ENCODE assay signal across 9 mouse cellular contexts in genomic region chr5:65242740-65243139, GRCm38 (mm10). TPM values are rescaled to one million over a fixed set of nuclear protein-coding genes. Genes with fewer than 3 reads are reported as not detected.
DNase-seq lines count a peak whose midpoint lies in the region; ATAC-seq and TF ChIP-seq lines count a peak whose summit lies in the region.
"Had no signal": no experiment of that assay in that cellular context is flagged by ENCODE, and none has a peak within 500 bp of the region (broad histone marks: within the 10 kb centered on the region; RNA-seq: fewer than 3 reads in every experiment).

No protein-coding gene starts in this region.

- H3K36me3 ChIP-seq in lung, postnatal 0 days (ENCODE audit: insufficient read depth, low read length), result no peaks in the 10 kb centered on the region
- 0 out of 2 replicates have a peak, but pooled peaks cover 3% of the 10 kb centered on the region for H3K36me3 ChIP-seq in forebrain, embryonic 16.5 days (ENCODE audit: control insufficient read depth, insufficient read depth)
- H3K36me3 ChIP-seq in neural tube, embryonic 12.5 days, result peaks cover 8% of the 10 kb centered on the region

- 34% methylated on average over 5 of the region's 5 CpGs for WGBS in lung, postnatal 0 days
- 35% methylated on average over 5 of the region's 5 CpGs for WGBS in lung, adult 2 months
- 44% methylated on average over 5 of the region's 5 CpGs for WGBS in forebrain, embryonic 16.5 days
- 59% methylated on average over 5 of the region's 5 CpGs for WGBS in neural tube, embryonic 12.5 days

- H3K27ac ChIP-seq in gastrocnemius, adult 2 months, result no peak overlapping the region
- no peak overlapping the region for H3K27ac ChIP-seq in lung, postnatal 0 days (ENCODE audit: low read length)
- H3K27ac ChIP-seq in forebrain, embryonic 16.5 days (ENCODE audit: low read length), result no peak overlapping the region
- H3K27ac ChIP-seq in neural tube, embryonic 12.5 days, result no peak overlapping the region
- H3K27ac ChIP-seq: limb, embryonic 12.5 days had no signal

- TF ChIP-seq POLR2A in lung, adult 2 months (IDR thresholded peaks at IDR 0.05; ENCODE audit: borderline replicate concordance, extremely low read depth, low read depth, low read length), result no peak
- no peak for TF ChIP-seq POLR2A in brain, embryonic 14.5 days (IDR thresholded peaks at IDR 0.05; ENCODE audit: borderline replicate concordance, extremely low read depth, insufficient read depth, insufficient read length, poor library complexity, severe bottlenecking)

- H3K4me3 ChIP-seq in gastrocnemius, adult 2 months, result no peak overlapping the region
- no peak overlapping the region for H3K4me3 ChIP-seq in lung, postnatal 0 days (ENCODE audit: low read depth, low read length)
- H3K4me3 ChIP-seq in lung, adult 2 months (replicated peaks; ENCODE audit: extremely low read depth, low read depth, low read length), result no peak overlapping the region
- no peak overlapping the region for H3K4me3 ChIP-seq in forebrain, embryonic 16.5 days (replicated peaks; ENCODE audit: low read length)
- no peak overlapping the region for H3K4me3 ChIP-seq in neural tube, embryonic 12.5 days
- H3K4me3 ChIP-seq: limb, embryonic 12.5 days had no signal

- H3K27me3 ChIP-seq in lung, postnatal 0 days (replicated peaks; ENCODE audit: insufficient read depth, low read length), result no peaks in the 10 kb centered on the region
- H3K27me3 ChIP-seq in forebrain, embryonic 16.5 days (replicated peaks; ENCODE audit: control insufficient read depth, insufficient read depth, low read length), result no peaks in the 10 kb centered on the region
- no peaks in the 10 kb centered on the region for H3K27me3 ChIP-seq in neural tube, embryonic 12.5 days (replicated peaks)
- H3K27me3 ChIP-seq: limb, embryonic 12.5 days had no signal

- DNase-seq in gastrocnemius, adult 2 months, result no peak
- no peak for DNase-seq in gastrocnemius, postnatal 36 days
- DNase-seq in lung, postnatal 0 days (ENCODE audit: low spot score), result peak; percentile 72
- no peak for DNase-seq in lung, adult 2 months
- peak; percentile 72 for DNase-seq in brain, embryonic 14.5 days (ENCODE audit: low read depth)

- H3K4me1 ChIP-seq in lung, postnatal 0 days (ENCODE audit: insufficient read depth, low read depth, low read length), result no peaks in the 10 kb centered on the region
- H3K4me1 ChIP-seq in lung, adult 2 months (ENCODE audit: control insufficient read depth, insufficient read depth, low read length), result no peaks in the 10 kb centered on the region; the same call in 1 of the 2 replicates
- H3K4me1 ChIP-seq in forebrain, embryonic 16.5 days (replicated peaks; ENCODE audit: control insufficient read depth, insufficient read depth, low read length), result no peaks in the 10 kb centered on the region
- H3K4me1 ChIP-seq in neural tube, embryonic 12.5 days, result no peaks in the 10 kb centered on the region
- H3K4me1 ChIP-seq: limb, embryonic 12.5 days had no signal

- intact Hi-C loops in gastrocnemius, adult 2 months (cut with DNase I), result loop anchor here (2.0 to 10.0 kb wide), 3 partner anchors 225 to 358 kb away; no protein-coding TSS in a partner anchor
- intact Hi-C loops in gastrocnemius, postnatal 36 days (cut with DNase I), result loop anchor here (2.0 to 10.0 kb wide), 2 partner anchors 240 to 358 kb away; no protein-coding TSS in a partner anchor

- TF ChIP-seq CTCF in gastrocnemius, adult 2 months (IDR thresholded peaks at IDR 0.05), result peak; percentile 58
- TF ChIP-seq CTCF in lung, postnatal 0 days (IDR thresholded peaks at IDR 0.05), result peak; percentile 60
- no peak for TF ChIP-seq CTCF in lung, adult 2 months (IDR thresholded peaks at IDR 0.05; ENCODE audit: insufficient read depth, low read length)
- peak; percentile 40; the same call in 1 of the 2 replicates for TF ChIP-seq CTCF in brain, embryonic 14.5 days (IDR thresholded peaks at IDR 0.05; ENCODE audit: borderline replicate concordance, extremely low read depth, insufficient read depth, insufficient read length)

- no peak overlapping the region for H3K4me2 ChIP-seq in lung, postnatal 0 days (replicated peaks; ENCODE audit: low read depth, low read length)
- H3K4me2 ChIP-seq in forebrain, embryonic 16.5 days (ENCODE audit: low read length), result no peak overlapping the region
- H3K4me2 ChIP-seq in neural tube, embryonic 12.5 days (replicated peaks), result no peak overlapping the region
- H3K4me2 ChIP-seq: limb, embryonic 12.5 days had no signal

- no peak overlapping the region for H3K9ac ChIP-seq in lung, postnatal 0 days (replicated peaks; ENCODE audit: low read depth)
- no peak overlapping the region for H3K9ac ChIP-seq in forebrain, embryonic 16.5 days (replicated peaks; ENCODE audit: low read depth, low read length)
- no peak overlapping the region for H3K9ac ChIP-seq in neural tube, embryonic 12.5 days
- H3K9ac ChIP-seq: limb, embryonic 12.5 days had no signal

- H3K9me3 ChIP-seq in lung, postnatal 0 days (ENCODE audit: low read length), result no peaks in the 10 kb centered on the region
- no peaks in the 10 kb centered on the region for H3K9me3 ChIP-seq in forebrain, embryonic 16.5 days (ENCODE audit: control insufficient read depth, low read length)
- H3K9me3 ChIP-seq in neural tube, embryonic 12.5 days, result no peaks in the 10 kb centered on the region
- H3K9me3 ChIP-seq: limb, embryonic 12.5 days had no signal

- TF ChIP-seq EP300 in lung, postnatal 0 days (IDR thresholded peaks at IDR 0.05), result no peak

- no peak for ATAC-seq in lung, postnatal 0 days
- peak; percentile 62 for ATAC-seq in forebrain, embryonic 16.5 days
- ATAC-seq in neural tube, embryonic 12.5 days (ENCODE audit: low FRiP score, low read depth), result 0 out of 2 replicates have a peak, but pooled peaks have one; percentile 13
- ATAC-seq in activated CD4-positive, CD25-positive, alpha-beta regulatory T cell, adult 4 months, result no peak

RNA-seq across cellular contexts. Expression of gene Wdr19, which starts 43.2 kb away (rescaled TPM):
- total RNA-seq in gastrocnemius, adult 2 months (2021), result 1 to 10 TPM in 1 of 2 experiments, under 1 TPM in 1; 0.95 to 1.7 TPM
- 1 to 10 TPM; 1.1 to 1.9 TPM for total RNA-seq in gastrocnemius, postnatal 36 days (2021)
- 8.6 and 9.3 TPM in 2 replicates for polyA plus RNA-seq in lung, postnatal 0 days (2015; fragmentation: Nextera tagmentation; extraction: Ambion mirVana)
- polyA plus RNA-seq in lung, adult 2 months (2012; rRNA removed), result 5.0 and 6.4 TPM in 2 replicates
- polyA plus RNA-seq in brain, embryonic 14.5 days (2012; rRNA removed), result 14.7 and 16.7 TPM in 2 replicates
- polyA plus RNA-seq in forebrain, embryonic 16.5 days (2015; fragmentation: Nextera tagmentation; extraction: Ambion mirVana), result 13.6 and 14.9 TPM in 2 replicates
- polyA plus RNA-seq in neural tube, embryonic 12.5 days (2016; fragmentation: Nextera tagmentation; extraction: Ambion mirVana), result 13.3 and 15.4 TPM in 2 replicates
- polyA plus RNA-seq in activated CD4-positive, CD25-positive, alpha-beta regulatory T cell, adult 4 months (2017; shearing (Covaris generic)), result 1 to 10 TPM; 2.5 to 3.2 TPM

Comparison
In these comparisons a context has a peak if more than half of its experiments do, and no peak if none do; other contexts are left out.
1. DNase-seq: peak in lung, postnatal 0 days (single experiment) and brain, embryonic 14.5 days (single experiment); none in gastrocnemius, adult 2 months (single experiment), gastrocnemius, postnatal 36 days (0 of 2) and lung, adult 2 months (single experiment).
2. ATAC-seq: peak in forebrain, embryonic 16.5 days (single experiment) and neural tube, embryonic 12.5 days (single experiment); none in lung, postnatal 0 days (single experiment) and activated CD4-positive, CD25-positive, alpha-beta regulatory T cell, adult 4 months (single experiment).